Mouse (Mus musculus) cortical plate, adult 2 months (tissue): ENCODE results near the gene Morf4l2.

Experiments used
- CTCF ChIP-seq: fragments of 200-500 bp; IDR thresholded peaks from 2 replicates; pipeline ENCODE4 v1.5.1; 2011; ENCODE audit warnings: mild to moderate bottlenecking, control low read depth, low read length; ENCODE audit not compliant: insufficient read depth; ENCODE audit errors: extremely low read depth
- POLR2A ChIP-seq: fragments of 200-500 bp; IDR thresholded peaks from 2 replicates; pipeline ENCODE4 v1.6.1; 2011; ENCODE audit warnings: mild to moderate bottlenecking, low read length, control low read depth; ENCODE audit not compliant: insufficient read depth; ENCODE audit errors: extremely low read depth

- no peak for TF ChIP-seq CTCF
- 0 out of 2 replicates have a peak, but pooled peaks have one; percentile 34 for TF ChIP-seq POLR2A
Observed at GRCm38 (mm10) chrX:136741651-136742201, 1.8 kb downstream of the Morf4l2 start.
